Mouse (Mus musculus): Measurements from ENCODE around the gene Mllt1. TPM values are rescaled to one million over a fixed set of nuclear protein-coding genes. Genes with fewer than 3 reads are reported as not detected.

The Mllt1 gene
- polyA plus RNA-seq, 1 experiment from 2014 or later, result 32.2 TPM

DNA sequence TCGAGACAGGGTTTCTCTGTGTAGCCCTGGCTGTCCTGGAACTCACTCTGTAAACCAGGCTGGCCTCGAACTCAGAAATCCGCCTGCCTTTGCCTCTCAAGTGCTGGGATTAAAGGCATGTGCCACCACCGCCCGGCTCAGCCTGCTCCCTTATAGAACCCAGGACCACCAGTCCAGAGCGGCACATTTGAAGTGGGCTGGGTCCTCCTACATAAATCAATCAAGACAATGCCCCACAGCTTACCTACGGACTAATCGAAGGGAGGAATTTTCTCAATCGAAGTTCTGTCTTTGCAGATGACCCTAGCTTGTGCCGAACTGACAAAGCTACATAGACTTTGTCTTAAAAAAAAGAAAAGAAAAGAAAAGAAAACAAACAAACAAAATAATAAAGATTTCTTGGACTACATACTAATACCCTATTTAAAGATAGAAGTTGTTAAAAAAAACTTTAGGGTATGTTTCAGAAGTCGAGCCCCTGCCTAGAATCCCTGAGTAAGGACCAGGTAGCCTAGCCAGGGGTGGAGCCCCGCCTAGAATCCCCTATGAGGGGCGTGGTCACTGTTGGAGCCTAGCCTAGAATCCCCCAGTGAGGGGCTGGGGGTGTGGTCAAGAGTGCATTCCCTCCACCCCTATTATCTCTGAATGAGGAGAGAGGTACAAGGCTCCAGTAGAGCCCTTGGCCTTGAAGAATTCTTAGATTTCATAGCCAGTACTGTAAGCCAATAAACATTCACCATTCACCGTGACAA, 38.9 kb upstream of the Mllt1 start:
- Histone ChIP-seq H3K4me1 (replicated peaks; ENCODE audit: control insufficient read depth, insufficient read depth, low read length) (no peaks in the 10 kb centered on the region), H3K9me3 (ENCODE audit: control insufficient read depth, low read length) (no peaks in the 10 kb centered on the region), H3K4me3 (ENCODE audit: low read depth, low read length) (no peak overlapping the region), H3K4me2 (replicated peaks; ENCODE audit: low read depth, low read length) (no peak overlapping the region), H3K27me3 (ENCODE audit: control insufficient read depth, insufficient read depth, low read length) (peaks cover 2% of the 10 kb centered on the region; the same call in 1 of the 2 replicates), H3K9ac (ENCODE audit: low read depth, low read length) (no peak overlapping the region), H3K27ac (ENCODE audit: low read depth, low read length) (no peak overlapping the region), H3K36me3 (ENCODE audit: control insufficient read depth, insufficient read depth, low read length) (no peaks in the 10 kb centered on the region)
- DNase-seq (ENCODE audit: low spot score) (no peak), ATAC-seq (ENCODE audit: low FRiP score) (no peak)
- WGBS, result 63% methylated on average over 11 of the region's 14 CpGs

DNA sequence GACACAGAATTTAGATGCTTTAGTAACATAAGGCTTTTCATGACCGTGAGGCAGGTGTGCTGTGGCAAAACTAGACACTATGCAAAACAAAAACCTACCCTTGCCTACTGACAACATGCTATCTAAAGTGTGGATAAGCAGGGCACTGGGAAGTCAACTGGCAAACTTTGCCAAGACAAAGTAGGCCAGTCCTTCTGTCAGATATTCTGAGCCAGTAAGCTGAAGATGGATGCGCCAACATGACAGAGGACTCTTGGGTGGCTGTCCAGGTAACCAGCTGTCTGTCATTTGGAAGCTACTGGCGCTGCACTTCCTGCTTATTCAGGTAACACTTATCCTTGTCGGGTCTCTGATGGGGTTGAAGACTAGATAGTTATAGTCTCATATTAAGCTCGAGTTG, 34.9 kb upstream of the Mllt1 start:
- 68% methylated on average over 5 of the region's 5 CpGs for WGBS
- no peaks in the 10 kb centered on the region for H3K4me1 ChIP-seq (replicated peaks; ENCODE audit: control insufficient read depth, insufficient read depth, low read length)
- H3K9me3 ChIP-seq (ENCODE audit: control insufficient read depth, low read length), result no peaks in the 10 kb centered on the region
- no peak for DNase-seq (ENCODE audit: low spot score)
- no peak overlapping the region for H3K4me2 ChIP-seq (replicated peaks; ENCODE audit: low read depth, low read length)
- no peaks in the 10 kb centered on the region for H3K36me3 ChIP-seq (ENCODE audit: control insufficient read depth, insufficient read depth, low read length)
- no peak for ATAC-seq (ENCODE audit: low FRiP score)
- H3K27ac ChIP-seq (ENCODE audit: low read depth, low read length), result no peak overlapping the region
- peaks cover 2% of the 10 kb centered on the region; the same call in 1 of the 2 replicates for H3K27me3 ChIP-seq (ENCODE audit: control insufficient read depth, insufficient read depth, low read length)
- H3K9ac ChIP-seq (ENCODE audit: low read depth, low read length), result no peak overlapping the region
- no peak overlapping the region for H3K4me3 ChIP-seq (ENCODE audit: low read depth, low read length)

DNA sequence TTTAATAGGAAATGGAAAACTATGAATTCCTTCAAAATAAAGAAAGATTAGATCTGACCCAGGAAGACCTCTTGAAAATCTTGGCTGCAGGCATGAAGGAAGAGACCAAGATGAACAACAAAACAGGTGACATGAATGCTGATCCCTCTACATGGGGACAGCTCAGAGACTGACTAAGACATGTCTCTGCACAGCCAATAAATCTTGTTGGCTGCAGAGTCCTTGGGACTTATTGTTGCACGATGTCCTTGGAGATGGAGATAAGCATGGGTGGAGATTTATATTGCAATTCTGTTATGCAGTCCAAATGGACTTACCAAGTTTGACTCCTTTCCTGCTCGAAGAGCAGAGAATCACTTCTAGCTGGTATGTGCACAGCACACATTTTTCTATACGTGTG, 34.1 kb upstream of the Mllt1 start:
- no peak overlapping the region for H3K4me3 ChIP-seq (ENCODE audit: low read depth, low read length)
- WGBS, result 74% methylated on average over 3 of the region's 3 CpGs
- peaks cover 2% of the 10 kb centered on the region; the same call in 1 of the 2 replicates for H3K27me3 ChIP-seq (ENCODE audit: control insufficient read depth, insufficient read depth, low read length)
- no peak overlapping the region for H3K27ac ChIP-seq (ENCODE audit: low read depth, low read length)
- no peak overlapping the region for H3K4me2 ChIP-seq (replicated peaks; ENCODE audit: low read depth, low read length)
- no peaks in the 10 kb centered on the region for H3K9me3 ChIP-seq (ENCODE audit: control insufficient read depth, low read length)
- ATAC-seq (ENCODE audit: low FRiP score), result no peak
- H3K9ac ChIP-seq (ENCODE audit: low read depth, low read length), result no peak overlapping the region
- no peaks in the 10 kb centered on the region for H3K4me1 ChIP-seq (replicated peaks; ENCODE audit: control insufficient read depth, insufficient read depth, low read length)
- DNase-seq (ENCODE audit: low spot score), result no peak
- H3K36me3 ChIP-seq (ENCODE audit: control insufficient read depth, insufficient read depth, low read length), result no peaks in the 10 kb centered on the region

DNA sequence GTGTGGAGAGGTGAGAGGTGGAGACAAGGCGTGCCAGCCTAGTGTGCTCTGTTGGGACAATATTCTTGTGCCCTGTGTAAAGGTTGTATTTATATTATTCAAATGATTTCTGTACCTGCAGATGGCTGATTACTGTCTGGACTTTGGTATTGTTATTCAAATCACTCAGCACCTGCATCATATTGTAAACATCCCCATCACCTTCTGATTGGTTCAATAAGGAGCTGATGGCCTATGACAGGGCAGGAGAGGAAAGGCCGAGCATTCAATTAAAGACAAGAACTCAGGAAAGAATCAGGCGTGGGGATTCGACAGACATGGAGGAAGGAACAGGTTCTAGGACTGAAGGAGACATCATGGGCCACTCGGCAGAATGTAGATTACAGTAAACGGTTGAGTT, 28.4 kb upstream of the Mllt1 start:
- Histone ChIP-seq H3K27ac (ENCODE audit: low read depth, low read length) (no peak overlapping the region), H3K4me3 (ENCODE audit: low read depth, low read length) (no peak overlapping the region), H3K27me3 (ENCODE audit: control insufficient read depth, insufficient read depth, low read length) (no peaks in the 10 kb centered on the region), H3K36me3 (ENCODE audit: control insufficient read depth, insufficient read depth, low read length) (no peaks in the 10 kb centered on the region), H3K9ac (ENCODE audit: low read depth, low read length) (no peak overlapping the region), H3K4me2 (replicated peaks; ENCODE audit: low read depth, low read length) (no peak overlapping the region), H3K9me3 (ENCODE audit: control insufficient read depth, low read length) (no peaks in the 10 kb centered on the region), H3K4me1 (replicated peaks; ENCODE audit: control insufficient read depth, insufficient read depth, low read length) (no peaks in the 10 kb centered on the region)
- WGBS, result 79% methylated on average over 6 of the region's 6 CpGs
- DNase-seq (ENCODE audit: low spot score) (no peak), ATAC-seq (ENCODE audit: low FRiP score) (no peak)

DNA sequence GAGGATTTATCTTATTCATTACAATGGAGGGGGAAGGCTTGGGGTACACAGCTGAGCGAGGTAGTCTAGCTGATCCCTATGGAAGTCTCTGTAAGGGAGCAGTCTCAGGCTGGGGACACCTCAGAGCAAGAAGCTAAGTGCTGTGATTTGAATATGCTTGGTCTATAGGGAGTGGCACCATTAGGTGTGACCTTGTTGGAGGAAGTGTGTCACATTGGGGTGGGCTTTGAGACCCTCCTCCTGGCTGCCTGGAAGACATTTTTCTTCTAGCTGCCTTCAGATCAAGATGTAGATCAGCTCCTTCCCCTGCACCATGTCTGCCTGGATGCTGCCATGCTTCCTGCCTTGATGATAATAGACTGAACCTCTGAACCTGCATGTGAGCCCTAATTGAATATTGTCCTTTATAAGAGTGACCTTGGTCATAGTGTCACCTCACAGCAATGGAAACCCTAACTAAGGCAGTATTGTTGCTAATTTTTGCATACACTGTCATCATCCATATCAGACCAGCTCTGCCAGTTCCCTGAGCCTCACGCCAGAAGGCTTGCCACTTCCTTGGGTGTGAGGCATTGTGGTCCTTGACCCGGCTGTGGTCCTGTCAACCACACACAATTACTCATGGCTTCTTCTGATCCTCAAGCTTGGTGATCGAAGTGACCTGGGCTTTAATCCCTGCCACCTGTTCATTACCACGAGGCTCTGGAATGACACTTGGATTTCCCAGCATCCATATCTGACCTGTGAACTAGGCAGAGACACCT, 27.6 kb upstream of the Mllt1 start:
- Histone ChIP-seq H3K27me3 (ENCODE audit: control insufficient read depth, insufficient read depth, low read length) (no peaks in the 10 kb centered on the region), H3K4me2 (replicated peaks; ENCODE audit: low read depth, low read length) (no peak overlapping the region), H3K4me3 (ENCODE audit: low read depth, low read length) (no peak overlapping the region), H3K9ac (ENCODE audit: low read depth, low read length) (no peak overlapping the region), H3K9me3 (ENCODE audit: control insufficient read depth, low read length) (no peaks in the 10 kb centered on the region), H3K4me1 (replicated peaks; ENCODE audit: control insufficient read depth, insufficient read depth, low read length) (no peaks in the 10 kb centered on the region), H3K36me3 (ENCODE audit: control insufficient read depth, insufficient read depth, low read length) (no peaks in the 10 kb centered on the region), H3K27ac (ENCODE audit: low read depth, low read length) (no peak overlapping the region)
- 78% methylated on average over 5 of the region's 5 CpGs for WGBS
- ATAC-seq (ENCODE audit: low FRiP score) (no peak), DNase-seq (ENCODE audit: low spot score) (no peak)

DNA sequence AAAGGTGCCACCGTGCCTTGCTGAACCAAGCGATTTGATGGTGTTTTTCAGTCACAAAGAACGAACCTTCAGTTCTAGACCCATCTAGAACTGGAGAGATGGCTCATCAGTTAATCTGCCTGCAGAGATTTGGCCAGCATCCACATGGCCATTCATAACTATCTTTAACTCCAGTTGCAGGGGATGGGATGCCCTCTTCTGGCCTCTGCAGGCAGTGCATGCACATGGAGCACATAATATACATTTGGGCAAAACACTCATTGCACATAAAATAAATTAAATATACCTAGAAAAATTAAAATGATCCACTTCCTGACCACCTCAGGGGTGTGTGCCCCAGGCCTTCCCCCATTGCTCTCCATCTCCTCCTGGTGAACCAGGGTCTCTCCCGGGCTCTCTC, 26.7 kb upstream of the Mllt1 start:
- Histone ChIP-seq H3K4me2 (replicated peaks; ENCODE audit: low read depth, low read length) (no peak overlapping the region), H3K27ac (ENCODE audit: low read depth, low read length) (no peak overlapping the region), H3K4me1 (replicated peaks; ENCODE audit: control insufficient read depth, insufficient read depth, low read length) (no peaks in the 10 kb centered on the region), H3K36me3 (ENCODE audit: control insufficient read depth, insufficient read depth, low read length) (no peaks in the 10 kb centered on the region), H3K9me3 (ENCODE audit: control insufficient read depth, low read length) (no peaks in the 10 kb centered on the region), H3K9ac (ENCODE audit: low read depth, low read length) (no peak overlapping the region), H3K4me3 (ENCODE audit: low read depth, low read length) (no peak overlapping the region), H3K27me3 (ENCODE audit: control insufficient read depth, insufficient read depth, low read length) (no peaks in the 10 kb centered on the region)
- DNase-seq (ENCODE audit: low spot score) (no peak), ATAC-seq (ENCODE audit: low FRiP score) (no peak)
- WGBS, result 90% methylated on average over 4 of the region's 4 CpGs

DNA sequence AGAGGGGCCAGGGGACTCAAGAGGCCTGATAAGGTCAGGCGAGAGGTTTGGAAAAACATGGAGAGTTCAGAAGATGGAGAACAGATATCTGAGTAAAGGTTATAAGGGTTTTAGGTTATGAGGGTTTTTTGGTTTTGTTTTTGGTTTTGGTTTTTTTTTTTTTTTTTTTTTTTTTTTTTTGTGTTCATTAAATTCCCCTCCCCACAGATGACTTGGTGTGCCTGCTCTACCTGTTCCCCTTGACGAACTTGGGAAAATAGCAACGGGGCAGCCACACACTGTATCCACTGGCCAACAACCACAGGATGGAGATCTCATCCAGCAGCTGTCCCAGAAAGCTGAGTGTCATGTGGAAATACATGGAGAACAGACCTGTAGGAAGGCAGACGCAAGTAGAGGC, 23.5 kb upstream of the Mllt1 start:
- Histone ChIP-seq H3K27me3 (ENCODE audit: control insufficient read depth, insufficient read depth, low read length) (no peaks in the 10 kb centered on the region), H3K36me3 (ENCODE audit: control insufficient read depth, insufficient read depth, low read length) (no peaks in the 10 kb centered on the region), H3K4me3 (ENCODE audit: low read depth, low read length) (no peak overlapping the region), H3K4me1 (replicated peaks; ENCODE audit: control insufficient read depth, insufficient read depth, low read length) (no peaks in the 10 kb centered on the region), H3K27ac (ENCODE audit: low read depth, low read length) (no peak overlapping the region), H3K9me3 (ENCODE audit: control insufficient read depth, low read length) (no peaks in the 10 kb centered on the region), H3K4me2 (replicated peaks; ENCODE audit: low read depth, low read length) (no peak overlapping the region), H3K9ac (ENCODE audit: low read depth, low read length) (no peak overlapping the region)
- 75% methylated on average over 4 of the region's 4 CpGs for WGBS
- ATAC-seq (ENCODE audit: low FRiP score), result no peak
- DNase-seq (ENCODE audit: low spot score), result no peak

DNA sequence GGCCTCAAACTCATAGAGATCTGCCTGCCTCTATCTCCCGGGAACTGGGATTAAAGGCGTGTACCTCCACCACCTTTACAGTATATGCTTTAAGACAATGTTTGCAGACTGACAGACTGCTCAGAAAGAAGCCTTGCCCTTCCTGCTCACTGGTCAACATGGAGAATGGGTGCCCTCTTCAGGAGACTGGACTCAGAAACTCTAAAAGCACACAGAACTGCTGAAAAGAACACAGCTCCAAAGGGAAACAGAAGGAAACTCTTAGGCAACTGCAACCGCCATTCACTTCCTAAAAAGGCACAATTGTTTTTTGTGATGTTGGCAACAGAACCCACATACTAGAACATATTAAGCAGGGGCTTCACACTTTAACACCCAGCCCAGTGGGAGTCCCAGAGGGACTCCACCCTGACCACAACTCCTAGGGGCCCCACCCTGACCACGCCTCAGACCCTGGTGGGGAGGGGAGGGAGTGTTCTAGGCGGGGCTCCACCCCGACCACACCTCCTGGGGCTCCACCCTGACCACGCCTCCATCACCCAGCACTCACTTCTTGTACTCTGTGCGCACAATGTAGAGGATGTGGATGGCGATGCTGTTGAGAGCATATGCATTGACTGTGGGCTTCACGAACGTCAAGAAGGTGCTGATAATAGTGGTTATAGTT, 22.7 kb upstream of the Mllt1 start:
- Histone ChIP-seq H3K27me3 (ENCODE audit: control insufficient read depth, insufficient read depth, low read length) (no peaks in the 10 kb centered on the region), H3K4me2 (replicated peaks; ENCODE audit: low read depth, low read length) (no peak overlapping the region), H3K9me3 (ENCODE audit: control insufficient read depth, low read length) (no peaks in the 10 kb centered on the region), H3K36me3 (ENCODE audit: control insufficient read depth, insufficient read depth, low read length) (no peaks in the 10 kb centered on the region), H3K9ac (ENCODE audit: low read depth, low read length) (no peak overlapping the region), H3K27ac (ENCODE audit: low read depth, low read length) (no peak overlapping the region), H3K4me3 (ENCODE audit: low read depth, low read length) (no peak overlapping the region), H3K4me1 (replicated peaks; ENCODE audit: control insufficient read depth, insufficient read depth, low read length) (no peaks in the 10 kb centered on the region)
- ATAC-seq (ENCODE audit: low FRiP score), result peak; percentile 45; the same call in 1 of the 2 replicates
- no peak for DNase-seq (ENCODE audit: low spot score)
- 29% methylated on average over 11 of the region's 11 CpGs for WGBS
